Mouse (Mus musculus) MEL-GATA-1-ER (cell line): ENCODE measurements around the gene Pde4d.

Experiments used
- DNase-seq: peaks from one replicate; pipeline ENCODE4 v3.0.0-alpha.2; 2012; ENCODE audit warnings: low read depth; ENCODE audit errors: extremely low read depth

The Pde4d gene

GRCm38 (mm10) chr13:108981144-108981543 lies 531.4 kb downstream of the Pde4d start:
- no peak for DNase-seq

- no peak for DNase-seq
Measured at GRCm38 (mm10) chr13:108998739-108999138, 549.0 kb downstream of the Pde4d start.

- no peak for DNase-seq
Measured at GRCm38 (mm10) chr13:109024703-109025102, 575.0 kb downstream of the Pde4d start.

GRCm38 (mm10) chr13:109047126-109047525 lies 597.4 kb downstream of the Pde4d start:
- DNase-seq = no peak

- DNase-seq = no peak
Measured at GRCm38 (mm10) chr13:109052805-109053204, 603.1 kb downstream of the Pde4d start.

- DNase-seq = no peak
Measured at GRCm38 (mm10) chr13:109053242-109054018, 603.7 kb downstream of the Pde4d start.

GRCm38 (mm10) chr13:109058045-109058444 lies 608.3 kb downstream of the Pde4d start:
- no peak for DNase-seq

GRCm38 (mm10) chr13:109066581-109067159 lies 616.9 kb downstream of the Pde4d start:
- DNase-seq = no peak

- no peak for DNase-seq
Measured at GRCm38 (mm10) chr13:109068258-109069219, 618.8 kb downstream of the Pde4d start.

GRCm38 (mm10) chr13:109073371-109073770 lies 623.6 kb downstream of the Pde4d start:
- no peak for DNase-seq

GRCm38 (mm10) chr13:109074078-109074477 lies 624.3 kb downstream of the Pde4d start:
- DNase-seq = no peak

- DNase-seq = no peak
Measured at GRCm38 (mm10) chr13:109092654-109093053, 642.9 kb downstream of the Pde4d start.

GRCm38 (mm10) chr13:109096654-109097053 lies 646.9 kb downstream of the Pde4d start:
- DNase-seq = no peak

GRCm38 (mm10) chr13:109116004-109116341 lies 666.2 kb downstream of the Pde4d start:
- DNase-seq = no peak

GRCm38 (mm10) chr13:109116342-109117201 lies 666.8 kb downstream of the Pde4d start:
- DNase-seq = no peak

- DNase-seq = no peak
Measured at GRCm38 (mm10) chr13:109117210-109117791, 667.6 kb downstream of the Pde4d start.

- no peak for DNase-seq
Measured at GRCm38 (mm10) chr13:109118296-109118800, 668.6 kb downstream of the Pde4d start.

GRCm38 (mm10) chr13:109121867-109122266 lies 672.1 kb downstream of the Pde4d start:
- no peak for DNase-seq

- DNase-seq = no peak
Measured at GRCm38 (mm10) chr13:109136405-109136804, 686.7 kb downstream of the Pde4d start.

GRCm38 (mm10) chr13:109158703-109159102 lies 709.0 kb downstream of the Pde4d start:
- no peak for DNase-seq
